Comparison of ENCODE assay signal across 1 mouse cellular context in the genomic region with DNA sequence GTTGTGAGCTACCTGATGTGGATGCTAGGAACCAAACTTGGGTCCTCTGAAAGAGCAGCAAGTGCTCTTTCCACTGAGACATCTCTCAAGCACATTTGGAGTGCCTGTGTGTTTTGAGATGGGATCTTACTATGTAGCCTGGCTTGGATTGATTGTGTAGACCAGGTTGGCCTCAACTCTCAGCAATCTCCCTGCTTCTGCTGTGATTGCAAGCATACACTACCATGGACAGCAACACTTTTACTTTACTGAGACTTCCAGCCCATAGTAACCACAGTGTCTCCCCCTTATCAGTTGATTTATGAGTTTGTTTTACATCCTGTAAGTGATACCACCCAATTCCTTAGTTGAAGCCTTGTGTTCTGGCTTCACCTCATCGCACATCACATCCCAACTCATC.
TF ChIP-seq lines count a peak whose summit lies in the region.

No protein-coding gene starts in this region.

TF ChIP-seq in MEL, 35 proteins besides CTCF, POLR2A, EP300 and RAD21 (continued from another document):
- TF ChIP-seq TCF12 (IDR thresholded peaks at IDR 0.05; ENCODE audit: low read depth, low read length) (no peak), ZC3H11A (IDR thresholded peaks at IDR 0.05; ENCODE audit: low read depth, low read length) (no peak), MAZ (IDR thresholded peaks at IDR 0.05; ENCODE audit: low read depth, low read length) (no peak), MAFK (IDR thresholded peaks at IDR 0.05; ENCODE audit: borderline replicate concordance, low read depth, low read length) (no peak), ZMIZ1 (IDR thresholded peaks at IDR 0.05; ENCODE audit: low read depth, low read length) (no peak), CHD2 (IDR thresholded peaks at IDR 0.05; ENCODE audit: low read length) (no peak), NRF1 (IDR thresholded peaks at IDR 0.05; ENCODE audit: insufficient read depth, low read depth, low read length, poor library complexity, severe bottlenecking) (no peak), GATA1 (IDR thresholded peaks at IDR 0.05; ENCODE audit: low read depth, low read length) (peak; percentile 27; the same call in 1 of the 2 replicates), SIN3A (IDR thresholded peaks at IDR 0.05; ENCODE audit: low read length) (0 out of 2 replicates have a peak, but pooled peaks have one; percentile 7), RCOR1 (IDR thresholded peaks at IDR 0.05; ENCODE audit: low read depth, low read length) (peak; percentile 51; the same call in 1 of the 2 replicates), SMC3 (IDR thresholded peaks at IDR 0.05; ENCODE audit: low read depth, low read length) (no peak), UBTF (IDR thresholded peaks at IDR 0.05; ENCODE audit: borderline replicate concordance, insufficient read depth, low read depth, low read length) (no peak), KAT2A (conservative IDR thresholded peaks at IDR 0.05; ENCODE audit: low read depth, low read length) (no peak), JUND (IDR thresholded peaks at IDR 0.05; ENCODE audit: low read depth, low read length) (no peak), USF2 (IDR thresholded peaks at IDR 0.05; ENCODE audit: borderline replicate concordance in 1 of 2, insufficient read depth in 1 of 2, low read depth in 1 of 2, low read length in 2 of 2) (no peak), TAL1 (IDR thresholded peaks at IDR 0.05; ENCODE audit: low read length) (no peak)
